Mouse (Mus musculus) limb, embryonic 14.5 days (tissue): ENCODE data around the gene Ggta1. TPM values are rescaled to one million over a fixed set of nuclear protein-coding genes. Genes with fewer than 3 reads are reported as not detected.

Experiments used
- ATAC-seq: fragments of 200-750 bp; cut with Nextera tagmentation; 2 replicates; pipeline ENCODE4 v1.8.0; 2017; ENCODE audit warnings: low read depth, moderate number of reproducible peaks, moderate TSS enrichment; ENCODE audit not compliant: low FRiP score
- DNase-seq: peaks from one replicate; pipeline ENCODE4 v3.0.0-alpha.2; 2015; ENCODE audit warnings: low spot score
- H3K27ac ChIP-seq: fragments of 300-500 bp; sonication (generic); replicated peaks from 2 replicates; pipeline ENCODE4 v1.5.1; 2014; ENCODE audit warnings: low read depth, mild to moderate bottlenecking, low read length, moderate library complexity, mixed read lengths
- H3K27me3 ChIP-seq: fragments of 300-500 bp; sonication (generic); 2 replicates; pipeline ENCODE4 v1.6.1; 2014; ENCODE audit warnings: low read length, mixed read lengths; ENCODE audit not compliant: control insufficient read depth, insufficient read depth
- H3K36me3 ChIP-seq: fragments of 300-500 bp; sonication (generic); 2 replicates; pipeline ENCODE4 v1.6.1; 2014; ENCODE audit warnings: mild to moderate bottlenecking, low read length, moderate library complexity, mixed read lengths; ENCODE audit not compliant: control insufficient read depth, insufficient read depth
- H3K4me1 ChIP-seq: fragments of 300-500 bp; sonication (generic); 2 replicates; pipeline ENCODE4 v1.6.1; 2014; ENCODE audit warnings: antibody characterized with exemption, low read length, mixed read lengths; ENCODE audit not compliant: control insufficient read depth, insufficient read depth
- H3K4me2 ChIP-seq: fragments of 300-500 bp; sonication (generic); replicated peaks from 2 replicates; pipeline ENCODE4 v1.6.1; 2014; ENCODE audit warnings: low read depth, mild to moderate bottlenecking, low read length, moderate library complexity; ENCODE audit not compliant: severe bottlenecking
- H3K4me3 ChIP-seq: fragments of 300-500 bp; sonication (generic); replicated peaks from 2 replicates; pipeline ENCODE4 v1.5.1; 2014; ENCODE audit warnings: low read length
- H3K9ac ChIP-seq: fragments of 300-500 bp; sonication (generic); 2 replicates; pipeline ENCODE4 v1.6.1; 2014; ENCODE audit warnings: mild to moderate bottlenecking, low read depth, low read length, moderate library complexity; ENCODE audit not compliant: severe bottlenecking
- H3K9me3 ChIP-seq: fragments of 300-500 bp; sonication (generic); 2 replicates; pipeline ENCODE4 v1.6.1; 2016; ENCODE audit warnings: low read length; ENCODE audit not compliant: control insufficient read depth
- POLR2A ChIP-seq: fragments of 200-500 bp; IDR thresholded peaks from 2 replicates; pipeline ENCODE4 v1.8.0; 2012; ENCODE audit warnings: inconsistent platforms, mild to moderate bottlenecking, moderate library complexity, borderline replicate concordance; ENCODE audit not compliant: insufficient read depth, insufficient read length; ENCODE audit errors: extremely low read depth
- WGBS: fragments of 180-500 bp; shearing (Covaris S2); extraction: QIAGEN DNeasy Blood & Tissue Kit; methylation state at CpG from one replicate; pipeline ENCODE4 v1.1.7; 2014; 5-methylcytosine and 5-hydroxymethylcytosine counted together
- polyA plus RNA-seq, 2 experiments: library from polyadenylated mRNA; depleted of rRNA in 1 of 2; stranded (reverse) in 1 of 2; unstranded in 1 of 2; fragments of >200 nt; fragmentation: Nextera tagmentation in 1 of 2; extraction: Ambion mirVana in 1 of 2; gene quantifications; 2 replicates each; pipeline versions ENCODE4 v1.2.1 to v1.2.3; 2012 to 2014

Gene Ggta1
- polyA plus RNA-seq, 2 experiments = 27.4 to 36.1 TPM

- no peak overlapping the region for H3K9ac ChIP-seq
- DNase-seq = no peak
- 82% methylated on average over 5 of the region's 5 CpGs for WGBS
- TF ChIP-seq POLR2A = no peak
- no peak overlapping the region for H3K4me3 ChIP-seq
- no peaks in the 10 kb centered on the region for H3K9me3 ChIP-seq
- H3K4me1 ChIP-seq = no peaks in the 10 kb centered on the region
- no peaks in the 10 kb centered on the region for H3K27me3 ChIP-seq
- H3K4me2 ChIP-seq = no peak overlapping the region
- H3K27ac ChIP-seq = no peak overlapping the region
- 0 out of 2 replicates have a peak, but pooled peaks cover 2% of the 10 kb centered on the region for H3K36me3 ChIP-seq
- no peak for ATAC-seq
These were observed 54.5 kb downstream of the Ggta1 start for GRCm38 (mm10) chr2:35408409-35409110.

GRCm38 (mm10) chr2:35407878-35408277 is 55.2 kb downstream of the Ggta1 start:
- no peaks in the 10 kb centered on the region for H3K27me3 ChIP-seq
- no peak overlapping the region for H3K4me3 ChIP-seq
- DNase-seq (no peak), ATAC-seq (no peak)
- no peaks in the 10 kb centered on the region for H3K4me1 ChIP-seq
- no peaks in the 10 kb centered on the region for H3K9me3 ChIP-seq
- H3K9ac ChIP-seq = no peak overlapping the region
- no peak for TF ChIP-seq POLR2A
- H3K4me2 ChIP-seq = no peak overlapping the region
- no peak overlapping the region for H3K27ac ChIP-seq
- 0 out of 2 replicates have a peak, but pooled peaks cover 2% of the 10 kb centered on the region for H3K36me3 ChIP-seq
- WGBS = 86% methylated on average over 7 of the region's 7 CpGs

GRCm38 (mm10) chr2:35407266-35407665 is 55.8 kb downstream of the Ggta1 start:
- 0 out of 2 replicates have a peak, but pooled peaks cover 4% of the 10 kb centered on the region for H3K36me3 ChIP-seq
- no peak for TF ChIP-seq POLR2A
- no peaks in the 10 kb centered on the region for H3K27me3 ChIP-seq
- no peak overlapping the region for H3K4me3 ChIP-seq
- H3K27ac ChIP-seq = no peak overlapping the region
- no peak overlapping the region for H3K4me2 ChIP-seq
- 80% methylated on average over 6 of the region's 6 CpGs for WGBS
- H3K9me3 ChIP-seq = no peaks in the 10 kb centered on the region
- ATAC-seq = no peak
- DNase-seq = no peak
- H3K9ac ChIP-seq = no peak overlapping the region
- no peaks in the 10 kb centered on the region for H3K4me1 ChIP-seq

- H3K27ac ChIP-seq = no peak overlapping the region
- H3K9ac ChIP-seq = no peak overlapping the region
- no peak for ATAC-seq
- no peak overlapping the region for H3K4me2 ChIP-seq
- 73% methylated on average over 1 of the region's 1 CpGs for WGBS
- DNase-seq = no peak
- 0 out of 2 replicates have a peak, but pooled peaks cover 6% of the 10 kb centered on the region for H3K36me3 ChIP-seq
- H3K4me1 ChIP-seq = no peaks in the 10 kb centered on the region
- no peaks in the 10 kb centered on the region for H3K9me3 ChIP-seq
- no peak overlapping the region for H3K4me3 ChIP-seq
- TF ChIP-seq POLR2A = no peak
- H3K27me3 ChIP-seq = no peaks in the 10 kb centered on the region
These were observed 56.4 kb downstream of the Ggta1 start for GRCm38 (mm10) chr2:35406611-35407010.

GRCm38 (mm10) chr2:35402391-35402790 is 60.6 kb downstream of the Ggta1 start:
- Histone ChIP-seq H3K36me3 (0 out of 2 replicates have a peak, but pooled peaks cover 6% of the 10 kb centered on the region), H3K9me3 (no peaks in the 10 kb centered on the region), H3K27ac (no peak overlapping the region), H3K27me3 (no peaks in the 10 kb centered on the region), H3K4me1 (no peaks in the 10 kb centered on the region), H3K4me3 (no peak overlapping the region), H3K4me2 (no peak overlapping the region), H3K9ac (no peak overlapping the region)
- no peak for ATAC-seq
- no peak for TF ChIP-seq POLR2A
- 92% methylated on average over 16 of the region's 16 CpGs for WGBS
- no peak for DNase-seq
